Mouse (Mus musculus) kidney, postnatal 10 days (tissue): ENCODE data around the gene Mybbp1a.

Experiments
- DNase-seq: peaks from one replicate; pipeline ENCODE4 v3.0.0; 2021; ENCODE audit warnings: mixed read lengths

Gene Mybbp1a

GRCm38 (mm10) chr11:72447475-72447874 lies 6.3 kb downstream of the Mybbp1a start:
- no peak for DNase-seq

DNA sequence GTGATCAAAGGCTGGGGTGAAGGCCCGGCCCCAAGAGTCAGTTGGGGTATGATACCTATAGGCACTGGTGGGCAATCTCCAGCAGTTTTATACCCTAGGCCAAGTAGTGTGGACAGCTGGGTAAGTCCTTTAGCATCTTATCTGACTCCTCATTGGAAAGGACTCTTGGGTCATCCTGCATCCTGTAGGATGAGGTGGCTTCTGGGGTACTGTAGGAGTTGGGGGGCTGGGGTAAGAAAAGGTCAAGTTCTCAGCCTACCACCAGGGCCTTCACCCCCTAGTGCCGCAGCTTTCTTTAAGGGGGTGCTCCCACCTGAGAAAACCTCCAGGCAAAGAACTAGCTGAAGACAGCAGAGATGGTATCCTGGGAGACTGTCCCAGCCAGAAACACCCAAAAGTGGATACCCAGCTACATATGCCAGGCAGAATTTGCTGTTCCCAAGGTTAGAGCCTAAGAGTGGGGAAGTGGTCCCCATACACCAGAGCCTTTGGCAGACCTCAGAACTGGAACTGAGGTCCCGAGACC lies 11.0 kb downstream of the Mybbp1a start:
- DNase-seq: no peak

DNA sequence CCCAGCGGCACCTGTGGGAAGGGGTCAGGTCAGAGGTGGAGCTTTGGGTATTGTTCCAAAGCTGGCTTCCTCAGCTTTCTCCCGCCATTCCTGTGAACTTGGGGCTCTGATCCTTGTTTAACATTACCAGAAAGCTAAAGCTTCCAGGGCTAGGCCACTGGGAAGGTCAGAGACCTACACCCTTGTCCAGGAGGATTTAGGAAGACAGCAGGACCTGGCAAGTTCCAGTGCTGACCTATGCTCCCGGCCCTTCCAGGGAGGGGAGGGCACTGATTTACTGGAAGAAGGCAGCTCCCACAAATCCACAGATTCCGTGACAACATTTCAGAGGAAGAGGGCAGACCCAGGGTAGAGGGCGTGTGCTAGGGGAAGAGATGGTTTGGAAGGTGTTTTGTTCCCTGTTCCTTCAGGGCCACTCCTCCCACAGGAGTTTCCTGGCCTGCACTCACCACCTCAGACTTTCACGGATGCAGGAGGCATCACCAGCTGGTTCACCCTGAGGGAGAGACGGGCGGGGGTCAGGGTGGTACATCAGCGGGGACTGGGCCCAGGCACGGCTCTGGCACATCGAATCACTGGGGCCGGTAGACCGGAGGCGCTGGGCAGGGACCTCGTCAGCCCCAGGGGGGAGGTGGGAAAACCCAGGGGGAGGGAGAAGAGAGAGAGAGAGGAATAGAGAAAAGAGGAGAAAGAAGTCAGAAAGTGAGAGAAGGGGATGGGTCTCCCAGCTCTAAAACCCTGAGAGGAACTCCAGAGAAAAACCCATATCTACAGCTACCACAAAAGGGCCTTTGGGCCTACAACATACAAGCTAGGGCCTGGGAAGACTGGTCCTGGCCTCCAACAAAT lies 12.2 kb downstream of the Mybbp1a start:
- no peak for DNase-seq

DNA sequence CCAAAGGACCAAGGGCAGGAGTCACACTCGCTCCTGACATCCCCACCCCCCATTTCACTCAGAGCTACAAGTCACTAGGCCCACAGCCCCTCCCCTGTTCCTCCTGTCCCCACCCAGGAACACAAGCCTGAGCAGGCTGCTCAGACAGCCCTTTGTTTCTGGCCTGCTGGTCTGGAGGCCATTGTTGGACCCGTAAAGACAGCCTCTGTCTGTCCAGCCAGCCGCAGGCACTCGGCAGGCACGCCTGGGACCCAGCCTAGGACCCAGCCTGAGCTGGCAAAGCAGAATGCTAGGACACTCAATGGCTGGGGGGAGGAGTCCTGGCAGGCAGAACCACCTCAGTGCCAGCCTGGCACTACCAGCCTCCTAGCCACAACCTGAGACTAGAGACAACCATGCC lies 14.5 kb downstream of the Mybbp1a start:
- DNase-seq: no peak

GRCm38 (mm10) chr11:72457995-72458496 lies 16.9 kb downstream of the Mybbp1a start:
- DNase-seq: peak; percentile 77

DNA sequence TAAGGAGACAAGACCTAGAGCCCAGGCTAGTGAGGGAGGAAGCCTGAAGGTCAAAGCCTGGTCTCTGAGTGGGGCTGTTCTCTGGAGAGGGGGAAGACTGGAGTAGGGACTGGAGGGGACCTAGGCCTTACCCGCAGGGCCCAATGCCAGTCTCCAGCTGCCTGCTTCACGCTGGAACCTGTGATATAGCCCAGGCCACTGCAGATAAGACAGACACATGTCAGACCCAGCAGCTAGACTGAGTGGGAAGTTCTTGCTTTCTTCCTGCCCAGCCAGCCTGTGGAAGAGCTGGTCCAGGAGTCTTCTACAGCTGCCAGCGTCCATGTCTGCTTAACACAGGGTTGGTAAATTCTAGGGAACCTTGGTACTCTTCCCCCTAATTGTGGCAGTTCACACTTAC lies 17.3 kb downstream of the Mybbp1a start:
- DNase-seq: no peak

DNA sequence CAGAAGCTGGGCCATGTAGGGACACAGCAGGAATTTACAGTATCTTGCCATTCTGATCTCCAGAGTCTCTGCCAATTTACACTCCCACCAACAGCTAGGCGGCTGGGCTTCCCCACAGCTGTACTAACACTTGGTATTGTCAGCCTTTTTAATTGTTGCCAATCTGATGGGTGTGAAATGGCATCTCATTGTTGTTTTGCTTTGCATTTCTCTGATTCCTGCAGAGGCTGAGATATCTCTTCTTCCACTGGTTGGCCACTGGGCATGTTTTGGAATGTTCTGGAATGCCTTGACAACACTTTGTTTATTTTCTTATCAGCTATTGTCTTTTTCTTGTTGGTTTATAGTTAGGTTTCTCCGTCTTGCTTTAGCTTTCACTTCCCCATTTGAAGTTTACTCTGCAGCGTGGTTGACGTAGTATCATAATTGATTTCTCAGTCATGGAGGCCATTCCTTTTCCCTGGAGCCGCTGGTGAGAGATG lies 20.4 kb downstream of the Mybbp1a start:
- DNase-seq: peak; percentile 54

DNA sequence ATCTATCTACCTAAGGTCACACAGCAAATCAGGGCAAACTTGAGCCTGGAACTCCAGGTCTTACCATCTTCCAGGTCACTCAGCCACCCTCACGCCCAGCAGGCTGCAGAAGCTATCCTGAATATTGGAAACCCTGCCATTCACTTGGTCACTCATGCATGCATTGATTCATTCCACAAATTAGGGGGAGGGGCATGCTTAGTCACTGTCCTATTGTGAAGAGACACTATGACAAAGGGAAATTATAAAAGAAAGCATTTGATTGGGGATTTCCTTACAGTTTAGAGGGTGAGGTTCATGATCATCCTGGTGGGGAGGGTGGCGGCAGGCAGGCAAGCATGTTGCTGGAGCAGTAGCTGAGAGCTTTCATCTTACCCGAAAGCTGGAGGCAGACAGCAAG lies 23.7 kb downstream of the Mybbp1a start:
- no peak for DNase-seq

- DNase-seq: no peak
Measured at GRCm38 (mm10) chr11:72465978-72466693, 25.0 kb downstream of the Mybbp1a start.

DNA sequence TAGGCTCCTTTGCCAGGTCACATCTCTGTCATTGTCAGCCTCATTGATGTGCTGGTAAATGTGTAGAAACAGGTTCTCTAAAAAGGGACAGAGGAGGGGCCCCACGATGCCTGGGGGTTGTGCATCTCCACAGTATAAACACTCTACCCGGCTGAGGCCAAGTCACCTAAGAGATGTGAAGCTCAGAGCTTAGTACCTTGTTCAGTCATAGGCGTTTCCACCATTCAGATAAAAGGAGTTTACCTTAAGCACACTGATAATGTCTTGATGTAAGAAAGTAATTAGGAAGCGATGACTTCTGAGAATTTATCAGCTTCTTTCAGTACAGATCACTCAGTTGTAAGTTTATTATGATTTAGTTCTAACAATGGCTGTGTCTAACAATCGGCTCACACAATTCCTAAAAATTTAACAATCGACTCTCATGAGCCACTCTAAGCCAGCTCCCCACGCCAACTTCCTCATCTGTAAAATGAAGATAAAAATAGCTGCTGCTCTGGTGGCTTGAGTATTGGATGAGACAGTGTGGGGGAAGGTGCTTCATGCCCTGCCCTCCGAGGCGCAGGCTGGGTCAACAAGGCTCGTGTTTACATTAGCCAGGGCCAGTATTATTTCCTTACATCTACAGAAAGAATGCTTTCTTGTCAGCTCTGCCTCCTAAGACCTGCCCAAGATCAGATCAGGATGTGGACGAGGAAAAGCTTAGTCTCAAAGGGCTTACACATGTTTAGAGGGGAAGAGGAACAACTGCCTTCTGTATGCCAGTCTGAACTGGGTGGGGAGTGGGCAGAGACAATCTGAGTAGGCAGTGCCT lies 25.7 kb downstream of the Mybbp1a start:
- DNase-seq: no peak

DNA sequence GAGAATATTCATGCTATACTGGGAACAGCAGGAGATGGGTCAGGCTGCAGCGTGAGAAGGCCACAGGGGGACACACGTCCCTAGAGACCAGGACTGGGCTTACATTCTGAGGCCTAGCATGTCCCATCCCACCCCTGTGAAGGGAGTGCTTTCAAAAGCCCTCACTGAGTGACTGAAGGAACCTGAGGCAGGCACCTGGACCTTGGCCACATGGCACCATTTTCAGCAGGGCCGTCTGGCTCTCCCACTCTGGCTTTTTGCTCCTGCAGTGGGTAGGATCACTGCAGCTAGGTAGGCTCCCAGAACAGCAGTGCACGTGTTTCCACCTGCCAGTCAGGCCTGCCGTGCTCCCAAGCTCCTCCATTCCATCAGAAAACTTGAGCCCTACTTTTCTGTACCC lies 27.4 kb downstream of the Mybbp1a start:
- no peak for DNase-seq

DNA sequence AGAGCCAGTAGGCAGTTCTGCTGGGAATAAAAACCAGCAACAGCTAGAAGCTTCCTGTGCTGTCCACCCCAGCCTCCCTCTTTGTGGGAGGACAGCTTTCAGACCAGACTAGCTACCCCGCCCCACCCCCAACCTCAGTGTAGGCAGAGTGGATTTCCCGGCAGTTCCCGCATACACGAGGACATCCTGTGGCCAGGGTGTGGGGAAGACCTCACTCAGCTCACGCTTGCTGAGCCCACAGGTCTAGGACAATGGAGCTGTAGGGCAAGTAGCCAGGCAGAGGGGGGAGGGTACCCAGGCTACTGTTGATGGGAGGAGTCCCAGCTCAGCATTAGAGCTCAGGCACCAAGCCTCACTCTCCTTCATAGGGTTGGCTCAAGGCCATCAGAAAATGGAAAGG lies 28.1 kb downstream of the Mybbp1a start:
- peak; percentile 90 for DNase-seq

GRCm38 (mm10) chr11:72470004-72470403 lies 28.8 kb downstream of the Mybbp1a start:
- no peak for DNase-seq

DNA sequence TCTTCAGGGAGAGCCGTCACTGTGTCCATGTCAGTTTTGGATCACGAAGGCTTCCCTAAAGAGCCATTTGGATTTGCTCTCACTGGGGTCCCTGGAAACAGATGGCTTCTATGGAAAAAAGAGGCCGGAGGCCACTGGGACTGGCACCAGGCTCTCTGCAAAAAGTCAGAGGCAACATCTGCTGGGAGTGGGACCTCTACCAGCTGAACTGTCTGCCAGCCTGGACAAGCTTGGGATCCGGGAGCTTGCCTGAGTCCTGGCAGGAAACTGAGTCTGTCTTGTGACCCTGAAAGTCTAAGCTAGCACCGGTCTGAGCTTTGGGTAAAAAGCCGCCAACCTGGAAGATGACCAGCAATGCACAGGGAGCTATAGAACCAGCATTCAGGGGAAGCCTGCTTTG lies 30.2 kb downstream of the Mybbp1a start:
- DNase-seq: no peak

DNA sequence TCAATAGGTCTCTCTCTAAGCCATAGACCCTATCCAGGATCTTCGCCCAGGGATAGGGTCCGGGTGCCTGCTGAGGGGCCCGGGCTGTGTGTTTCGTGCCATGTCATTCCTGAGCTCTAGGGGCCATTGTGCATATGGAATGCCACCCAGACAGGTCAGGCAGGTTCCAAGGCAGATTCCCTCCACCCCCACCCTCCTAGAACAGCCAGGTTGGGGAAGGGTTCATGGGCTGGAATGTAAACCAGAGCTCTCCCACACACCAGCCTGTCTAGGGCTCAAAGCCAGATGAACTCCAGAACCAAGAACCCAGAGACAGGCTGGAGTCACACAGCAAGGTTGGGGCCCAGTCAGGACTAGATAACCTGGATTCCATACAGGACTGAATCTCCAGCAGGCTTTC lies 32.4 kb downstream of the Mybbp1a start:
- DNase-seq: no peak

DNA sequence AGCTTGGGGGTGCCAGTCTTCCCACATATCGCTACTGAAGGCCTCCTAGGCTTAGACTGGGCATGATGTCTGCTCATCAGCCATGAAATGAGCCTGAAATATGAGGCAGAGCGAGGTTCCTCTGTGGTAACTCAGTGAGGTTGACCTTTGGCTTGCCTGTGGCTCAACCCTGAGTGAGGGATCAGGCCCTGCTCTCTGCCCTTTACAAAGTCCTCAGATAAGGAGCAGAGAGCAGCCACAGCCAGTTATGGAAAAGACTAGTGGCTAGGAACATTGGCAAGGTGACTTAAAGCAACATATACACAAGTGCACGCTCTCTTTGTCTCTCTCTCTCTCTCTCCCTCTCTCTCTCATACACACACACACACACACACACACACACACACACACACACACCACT lies 33.8 kb downstream of the Mybbp1a start:
- no peak for DNase-seq

GRCm38 (mm10) chr11:72475408-72475807 lies 34.3 kb downstream of the Mybbp1a start:
- no peak for DNase-seq

GRCm38 (mm10) chr11:72476074-72476625 lies 35.0 kb downstream of the Mybbp1a start:
- DNase-seq: no peak

DNA sequence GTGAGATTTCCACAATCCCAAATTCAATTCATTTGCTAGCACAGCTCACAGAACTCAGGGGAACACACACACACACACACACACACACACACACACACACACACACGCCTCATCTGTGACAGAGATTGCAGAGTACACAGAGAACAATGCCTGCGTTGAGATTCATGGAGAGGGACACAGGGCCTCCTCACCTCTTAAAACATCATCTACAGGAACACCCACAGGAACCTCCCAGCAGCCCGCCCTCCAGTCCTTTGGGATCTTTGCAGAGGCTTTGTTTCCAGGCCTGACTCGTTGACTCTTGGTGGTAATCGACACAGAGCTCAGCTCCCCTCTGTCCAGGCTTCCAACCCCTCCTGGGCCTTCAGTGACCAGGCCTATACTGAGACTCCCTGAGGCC lies 36.0 kb downstream of the Mybbp1a start:
- DNase-seq: no peak

- DNase-seq: no peak
Measured at GRCm38 (mm10) chr11:72477653-72478052, 36.5 kb downstream of the Mybbp1a start.

DNA sequence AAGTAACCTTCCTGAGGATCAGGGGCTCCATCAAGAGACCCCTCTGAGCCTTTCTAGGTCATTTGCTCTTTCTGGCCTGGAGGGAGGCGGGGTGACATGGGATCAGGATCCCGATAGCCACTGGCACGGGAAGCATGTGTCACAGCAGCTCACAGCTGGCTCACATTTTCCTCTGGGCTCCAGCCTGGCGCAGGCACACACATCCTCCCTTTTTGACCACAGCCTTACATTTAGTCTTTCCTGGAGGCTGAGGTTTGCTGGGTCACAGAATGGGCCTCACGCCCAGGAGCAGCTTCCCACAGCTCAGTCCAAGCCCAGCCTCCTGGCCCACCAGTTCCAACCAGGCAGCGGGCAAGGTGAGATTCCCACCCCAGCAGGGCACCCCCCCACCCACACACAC lies 37.1 kb downstream of the Mybbp1a start:
- DNase-seq: peak; percentile 62

DNA sequence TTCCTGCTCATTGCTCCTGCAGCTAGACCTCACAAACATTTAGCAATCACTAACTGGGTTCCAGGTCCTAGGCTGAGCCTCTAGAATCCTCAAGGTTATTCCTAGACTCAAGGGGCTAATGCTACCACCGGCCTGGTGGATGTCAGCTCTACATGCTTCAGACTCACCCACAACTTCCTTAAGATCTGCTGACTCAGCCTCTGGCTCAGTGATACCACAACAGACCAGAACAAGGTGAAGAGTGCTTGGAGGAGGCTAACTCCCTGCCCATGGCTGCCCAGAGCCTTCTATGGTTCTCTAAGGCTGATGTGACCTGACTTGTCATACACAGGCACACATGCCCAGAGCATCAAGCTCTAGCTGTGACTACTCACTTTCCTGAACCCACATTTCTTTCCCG lies 38.3 kb downstream of the Mybbp1a start:
- no peak for DNase-seq

GRCm38 (mm10) chr11:72481313-72481712 lies 40.2 kb downstream of the Mybbp1a start:
- no peak for DNase-seq
